Mouse (Mus musculus) gastrocnemius, adult 18-20 months (tissue): ENCODE measurements at regions not wholly inside any gene's neighbourhood (a gene's known extent, or its start where the extent isn't known, plus 50 kb on each side); places are given as distances from the start of the nearest gene placed in this dataset.

Source experiments
- DNase-seq: peaks from one replicate; pipeline ENCODE4 v3.0.0; 2021; ENCODE audit warnings: low spot score

- DNase-seq = no peak
Measured at GRCm38 (mm10) chr13:52047937-52048336, 201.5 kb downstream of the Gadd45g start.

DNA sequence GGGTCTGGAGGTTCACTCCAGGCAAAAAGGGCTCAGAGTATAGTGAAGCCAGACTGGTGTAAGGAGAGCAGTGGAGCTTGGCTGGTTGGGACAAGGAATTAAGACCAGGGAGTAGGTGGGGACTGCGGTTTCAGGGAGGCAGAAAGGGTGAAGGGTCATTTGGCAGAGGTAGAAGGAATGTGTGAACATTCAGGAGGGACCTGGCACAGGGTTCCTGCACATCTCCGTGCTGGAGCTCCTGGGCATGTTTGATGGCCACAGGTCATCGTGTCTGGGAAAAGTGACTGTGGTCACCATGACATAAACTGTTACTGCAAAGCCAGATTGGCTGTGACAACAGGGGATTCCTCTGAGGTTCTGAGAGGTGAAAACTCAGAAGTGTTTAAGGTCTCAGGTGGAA, 202.3 kb downstream of the Gadd45g start:
- DNase-seq = no peak

DNA sequence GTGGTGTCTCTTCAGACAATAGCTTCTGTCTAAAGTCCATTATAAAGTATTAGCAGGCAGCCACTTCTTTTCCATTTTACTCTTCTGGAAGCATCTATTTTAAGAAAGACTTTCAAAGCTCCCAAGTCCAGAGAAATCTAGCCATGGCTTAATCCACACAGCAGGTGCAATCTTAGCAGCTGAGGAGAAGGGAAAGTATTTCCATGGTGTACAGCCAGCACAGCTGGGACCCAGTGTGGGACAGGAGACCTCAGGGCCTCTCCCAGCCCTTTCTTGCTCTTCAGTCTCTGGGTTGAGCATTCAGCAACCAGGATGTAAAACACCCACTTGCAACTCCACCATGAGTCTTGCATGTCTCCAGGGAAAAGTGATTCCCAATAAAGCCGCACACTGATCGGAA, 202.8 kb downstream of the Gadd45g start:
- DNase-seq = no peak

- no peak for DNase-seq
Measured at GRCm38 (mm10) chr13:52055741-52056140, 209.3 kb downstream of the Gadd45g start.

DNA sequence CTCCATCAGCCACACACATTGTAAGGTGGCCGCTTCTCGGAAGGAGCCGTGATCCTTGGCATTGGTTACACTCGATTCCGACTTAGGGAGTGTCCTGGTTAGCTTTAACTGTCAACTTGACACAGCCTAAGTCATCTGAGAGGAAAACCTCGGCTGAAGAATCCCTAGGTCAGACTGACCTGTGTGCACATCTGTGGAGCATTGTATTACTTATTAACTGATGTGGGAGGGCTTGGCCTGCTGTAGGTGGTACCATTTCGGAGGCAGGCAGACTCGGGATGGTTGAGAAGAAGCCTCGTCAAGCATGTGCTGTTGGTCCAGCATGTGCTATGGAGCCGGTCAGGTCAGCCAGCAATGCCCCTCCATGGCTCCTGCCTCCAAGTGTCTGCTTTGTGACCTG, 211.0 kb downstream of the Gadd45g start:
- no peak for DNase-seq

DNA sequence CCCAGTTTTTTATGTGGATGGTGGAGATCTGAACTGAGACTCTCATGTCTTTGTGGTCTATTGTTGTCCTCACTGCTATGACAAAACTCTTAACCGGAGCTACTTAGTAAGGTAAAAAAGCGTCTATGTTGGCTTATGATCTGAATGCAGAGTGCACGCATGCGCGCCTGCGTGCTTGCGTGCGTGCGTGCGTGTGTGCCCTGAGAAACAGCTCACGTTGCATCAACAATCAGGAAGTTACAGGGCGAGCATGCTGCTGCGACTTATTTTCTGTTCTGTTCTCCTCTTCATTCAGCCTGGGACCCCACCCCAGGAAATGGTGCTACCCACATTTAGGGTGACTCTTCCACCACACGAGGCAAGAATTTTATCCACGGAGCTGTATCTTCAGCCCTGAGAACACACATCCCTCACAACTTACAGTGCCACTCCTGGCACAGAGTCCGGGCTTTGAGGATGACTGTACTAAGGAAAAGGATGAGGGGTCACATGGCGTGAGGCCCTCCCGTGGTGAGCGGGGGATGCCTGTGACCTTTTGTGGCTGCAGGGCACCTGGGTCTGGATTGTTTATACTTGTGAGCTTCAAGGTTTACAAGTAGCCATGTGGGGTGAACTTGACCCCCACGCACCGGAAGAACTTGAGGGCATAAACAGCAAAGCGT, 213.4 kb downstream of the Gadd45g start:
- no peak for DNase-seq

- no peak for DNase-seq
Measured at GRCm38 (mm10) chr13:52060418-52060870, 214.0 kb downstream of the Gadd45g start.

DNA sequence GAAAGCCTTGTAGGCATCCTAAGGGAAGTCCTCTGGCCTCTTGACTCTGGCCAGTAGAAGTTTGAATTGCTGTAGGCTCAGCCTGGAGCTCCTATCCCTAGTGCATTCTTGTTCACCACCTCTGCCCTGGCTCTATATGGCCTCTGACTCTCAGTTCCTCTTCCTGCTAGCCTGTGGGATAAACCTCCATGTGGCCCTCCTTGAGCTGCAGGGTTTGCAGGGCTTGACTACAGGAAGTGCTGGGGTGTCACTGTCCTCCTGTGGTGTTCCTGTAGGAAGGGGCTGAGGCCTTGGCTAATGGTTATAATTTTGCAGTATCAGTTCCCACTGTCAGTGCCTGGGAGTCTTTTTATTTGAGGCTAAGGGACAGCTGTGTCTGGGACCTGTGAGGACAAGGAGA, 215.0 kb downstream of the Gadd45g start:
- no peak for DNase-seq

DNA sequence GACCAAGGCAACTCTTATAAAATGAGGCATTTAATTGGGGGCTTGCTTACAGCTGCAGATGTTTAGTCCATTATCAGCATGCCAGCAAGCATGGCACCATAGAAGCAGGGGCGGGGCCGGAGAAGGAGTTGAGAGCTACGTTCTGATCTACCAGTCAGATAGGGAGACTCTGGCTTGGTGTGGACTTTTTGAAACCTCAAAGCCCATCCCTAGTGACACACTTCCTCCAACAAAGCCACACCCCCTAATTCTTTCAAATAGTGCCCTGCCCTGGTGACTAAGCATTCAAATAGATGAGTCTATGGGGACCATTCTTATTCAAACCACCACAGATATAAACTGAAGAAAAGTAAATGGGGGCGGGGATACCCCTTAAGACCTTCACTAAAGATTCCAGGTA, 215.4 kb downstream of the Gadd45g start:
- DNase-seq = no peak

DNA sequence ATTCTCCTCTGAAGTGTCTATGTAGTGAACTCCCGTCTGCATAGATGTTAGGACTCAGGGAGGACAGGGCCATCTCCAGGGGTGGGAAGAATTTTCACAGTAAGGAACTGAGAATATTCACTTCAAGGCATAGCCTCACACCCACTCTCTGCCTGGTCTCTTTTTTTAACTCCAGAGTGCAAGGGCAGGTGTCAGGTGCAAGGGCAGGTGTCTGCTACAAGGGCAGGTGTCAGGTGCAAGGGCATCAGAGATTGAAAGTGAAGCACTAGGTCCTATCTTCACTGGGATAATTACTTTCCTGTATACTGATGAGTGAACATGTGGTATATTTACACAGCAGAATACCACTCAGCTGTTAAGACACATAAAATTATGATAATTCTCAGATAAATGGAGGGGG, 216.1 kb downstream of the Gadd45g start:
- DNase-seq = no peak

DNA sequence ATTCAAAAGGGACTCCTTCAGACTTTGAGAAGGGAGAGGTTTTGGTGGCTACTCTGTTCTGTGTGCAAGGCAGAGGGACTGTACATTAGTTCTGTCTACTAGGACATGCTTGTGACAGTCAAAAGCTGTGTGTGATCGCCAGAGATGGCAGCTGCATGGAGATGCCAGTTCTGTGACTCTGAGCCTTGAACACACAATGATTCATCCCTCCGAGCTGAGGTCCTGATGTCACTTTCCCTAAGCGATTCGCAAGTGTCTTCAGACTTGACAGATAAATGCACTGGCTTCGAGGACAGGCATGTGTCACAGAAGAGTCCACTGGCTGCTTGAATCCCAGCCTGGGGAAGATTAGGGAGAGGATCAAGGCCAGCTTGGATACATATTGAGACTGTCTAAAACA, 218.8 kb downstream of the Gadd45g start:
- DNase-seq = no peak

GRCm38 (mm10) chr13:52065720-52066119, 219.2 kb downstream of the Gadd45g start:
- DNase-seq = no peak

DNA sequence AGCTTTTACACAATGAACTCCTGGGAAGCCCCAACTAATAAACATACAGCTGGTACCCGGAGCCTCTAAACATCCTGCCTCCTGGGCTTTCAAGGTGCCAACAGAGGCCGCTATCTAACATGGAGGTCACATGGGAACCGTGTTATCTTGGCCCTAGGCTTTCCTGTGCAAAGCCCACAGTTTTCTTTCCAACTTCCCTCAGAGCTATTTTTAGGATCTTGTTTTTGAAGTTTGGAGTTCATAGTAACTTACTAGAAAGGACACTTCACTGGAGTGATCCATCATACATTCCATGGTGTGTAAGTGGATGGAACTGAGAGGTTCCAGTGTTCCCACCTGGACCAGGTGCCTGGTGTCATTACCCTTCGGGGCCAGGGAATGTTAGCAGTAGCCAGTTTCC, 220.6 kb downstream of the Gadd45g start:
- no peak for DNase-seq

GRCm38 (mm10) chr13:52068886-52069439, 222.5 kb downstream of the Gadd45g start:
- DNase-seq = no peak

DNA sequence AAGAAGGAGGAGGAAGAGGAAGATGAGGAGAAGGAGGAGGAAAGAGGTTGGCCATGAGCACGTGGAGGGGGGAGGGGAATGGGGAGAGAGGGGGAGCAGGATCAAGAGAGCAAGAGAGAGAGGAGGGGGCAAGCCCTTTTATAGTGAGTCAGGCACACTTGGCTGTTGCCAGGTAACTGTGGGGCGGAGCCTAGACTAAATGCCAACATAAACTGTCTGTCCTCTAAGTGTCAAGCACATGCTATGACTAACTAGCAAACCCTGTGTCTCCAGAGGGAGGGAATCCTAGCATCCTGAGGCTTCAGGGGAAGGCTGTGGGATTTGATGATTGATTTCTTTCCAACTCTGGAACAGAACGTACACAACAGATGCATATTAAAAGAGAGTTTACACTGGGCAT, 223.2 kb downstream of the Gadd45g start:
- no peak for DNase-seq

DNA sequence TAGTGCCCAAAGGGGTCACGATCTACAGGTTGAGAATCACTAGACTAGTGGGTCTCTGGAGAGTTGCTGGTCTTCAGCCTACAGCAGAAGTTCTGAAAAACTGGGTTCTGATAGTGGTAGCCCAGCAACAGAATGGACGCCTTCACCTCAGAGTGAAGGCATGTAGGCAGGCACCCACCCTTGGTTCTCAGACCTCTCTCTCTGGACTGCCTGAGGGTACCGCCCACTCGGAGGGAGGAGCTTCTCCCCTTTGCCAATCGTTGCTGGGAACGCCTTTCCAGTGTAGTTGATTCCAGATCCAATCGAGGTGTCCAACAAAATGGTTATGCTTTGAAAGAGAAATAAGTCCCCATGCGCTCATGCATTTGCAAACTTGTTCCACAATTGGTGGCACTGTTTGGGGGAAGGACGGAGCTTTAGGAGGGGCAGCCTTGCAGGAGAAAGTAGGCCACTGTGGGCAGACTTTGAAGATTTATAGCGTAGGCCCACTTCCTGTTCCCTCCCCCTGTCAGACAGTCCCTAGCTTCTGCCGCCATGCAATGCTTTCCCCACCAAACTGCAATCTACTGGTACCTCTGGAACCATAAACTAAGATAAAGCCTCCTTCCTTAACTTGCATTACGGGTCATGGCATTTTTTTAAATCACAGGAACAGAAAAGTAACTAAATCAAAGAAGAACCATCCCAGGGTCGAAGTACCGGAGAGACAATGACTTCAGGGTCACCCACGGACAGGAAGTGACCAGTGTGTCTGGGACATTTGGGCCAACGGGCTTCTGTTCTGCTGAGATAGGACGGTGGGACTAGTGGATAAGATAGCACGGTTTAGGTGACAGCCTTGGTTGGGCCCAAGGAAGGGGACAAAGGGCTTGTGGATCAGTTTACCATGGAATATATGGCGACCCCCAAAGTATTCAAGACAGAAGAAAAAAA, 224.5 kb downstream of the Gadd45g start:
- DNase-seq = no peak

GRCm38 (mm10) chr13:52077616-52078015, 231.1 kb downstream of the Gadd45g start:
- no peak for DNase-seq

GRCm38 (mm10) chr13:52078561-52078960, 232.1 kb downstream of the Gadd45g start:
- DNase-seq = no peak

- DNase-seq = peak; percentile 81
Measured at GRCm38 (mm10) chr13:52079678-52080246, 233.3 kb downstream of the Gadd45g start.

- DNase-seq = no peak
Measured at GRCm38 (mm10) chr13:52083601-52084455, 237.3 kb downstream of the Gadd45g start.

GRCm38 (mm10) chr13:52085110-52085509, 238.6 kb downstream of the Gadd45g start:
- no peak for DNase-seq
